In the genomic region with DNA sequence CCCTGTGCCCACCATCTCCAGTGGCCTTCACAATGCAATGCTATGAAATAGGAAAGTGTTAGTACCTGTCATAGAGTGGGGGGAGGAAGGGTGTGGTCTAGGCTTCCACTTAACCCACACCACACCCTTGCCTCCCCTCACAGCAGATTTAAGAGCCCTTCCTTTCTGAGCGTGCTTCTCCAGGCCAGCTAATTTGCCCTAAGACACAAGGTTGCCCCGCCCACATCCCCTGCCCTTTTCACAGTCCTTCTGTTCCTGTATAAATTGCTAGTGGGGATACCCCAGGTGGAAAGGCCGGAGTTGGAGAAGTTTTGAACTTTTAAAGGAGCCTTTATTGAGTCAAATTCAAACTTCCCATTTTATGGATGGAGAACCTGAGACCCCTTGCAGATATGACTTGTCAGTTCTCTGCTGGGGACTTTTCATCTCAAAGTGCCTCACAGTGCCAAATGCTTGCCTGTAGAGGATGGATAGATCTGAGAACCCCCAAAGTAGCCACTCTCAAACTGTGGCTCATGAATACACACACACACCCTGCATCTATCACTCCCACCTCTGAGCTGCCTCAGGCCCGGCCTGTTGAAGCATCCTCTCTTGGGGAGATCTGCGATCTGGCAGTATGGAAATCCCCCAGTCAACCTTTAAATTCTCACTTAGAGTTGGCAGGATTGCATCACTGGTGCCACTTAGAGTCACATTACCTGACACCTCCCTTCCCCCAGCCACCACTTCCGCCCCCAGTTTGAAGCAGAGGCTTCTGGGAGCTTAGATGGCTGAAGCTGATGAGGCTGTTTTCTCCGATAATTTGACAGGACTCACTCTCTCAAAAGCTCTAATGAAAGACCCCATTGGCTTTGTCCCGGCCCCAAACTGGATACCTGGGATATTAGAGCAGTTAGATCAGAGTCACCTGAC, we compare ENCODE assay signal across 9 mouse cellular contexts. TPM values are rescaled to one million over a fixed set of nuclear protein-coding genes. Genes with fewer than 3 reads are reported as not detected.
DNase-seq lines count a peak whose midpoint lies in the region; ATAC-seq and TF ChIP-seq lines count a peak whose summit lies in the region.
"Had no signal": no experiment of that assay in that cellular context is flagged by ENCODE, and none has a peak within 500 bp of the region (broad histone marks: within the 10 kb centered on the region; RNA-seq: fewer than 3 reads in every experiment).

No protein-coding gene starts in this region.

- no peak for ATAC-seq in lung, embryonic 16.5 days (ENCODE audit: low read depth)
- no peak for ATAC-seq in midbrain, embryonic 11.5 days (ENCODE audit: low FRiP score)
- ATAC-seq: intestine, embryonic 15.5 days had no signal

- peak overlapping the region; percentile 83 for H3K4me3 ChIP-seq in bone marrow macrophage, adult 2 months (ENCODE audit: insufficient read depth, low read length)
- H3K4me3 ChIP-seq in lung, embryonic 16.5 days (ENCODE audit: low read length), result 0 out of 2 replicates have a peak overlapping the region, but pooled peaks have one; percentile 8
- H3K4me3 ChIP-seq in midbrain, embryonic 11.5 days (ENCODE audit: low read depth, low read length), result no peak overlapping the region
- H3K4me3 ChIP-seq: intestine, embryonic 15.5 days had no signal

- intact Hi-C loops in heart, postnatal 14 days (cut with DNase I), result no loop called here

- no peak for TF ChIP-seq POLR2A in bone marrow macrophage, adult 2 months (IDR thresholded peaks at IDR 0.05; ENCODE audit: borderline replicate concordance, low read depth, low read length)

- peak; percentile 21 for DNase-seq in heart, adult 8-10 months (ENCODE audit: low spot score)
- no peak for DNase-seq in heart, postnatal 14 days
- peak; percentile 90 to 92 for DNase-seq in spleen, postnatal 36 days (ENCODE audit: low spot score in 2 of 2)
- DNase-seq in cerebellum, adult 11-12 months, result no peak
- no peak for DNase-seq in midbrain, embryonic 11.5 days (ENCODE audit: low spot score, missing footprints)
- no peak for DNase-seq in layer of hippocampus, postnatal 25 days (ENCODE audit: extremely low spot score in 1 of 2, low spot score in 1 of 2)

- H3K27ac ChIP-seq in bone marrow macrophage, adult 2 months (ENCODE audit: insufficient read depth, low read depth, low read length), result peak overlapping the region; percentile 94
- H3K27ac ChIP-seq in lung, embryonic 16.5 days (ENCODE audit: low read length), result no peak overlapping the region
- no peak overlapping the region for H3K27ac ChIP-seq in midbrain, embryonic 11.5 days (ENCODE audit: low read depth, low read length)
- H3K27ac ChIP-seq: intestine, embryonic 15.5 days had no signal

- H3K4me2 ChIP-seq in lung, embryonic 16.5 days (ENCODE audit: low read depth, low read length), result no peak overlapping the region
- no peak overlapping the region for H3K4me2 ChIP-seq in midbrain, embryonic 11.5 days
- H3K4me2 ChIP-seq: intestine, embryonic 15.5 days had no signal

- TF ChIP-seq CTCF in bone marrow macrophage, adult 2 months (IDR thresholded peaks at IDR 0.05; ENCODE audit: low read depth, low read length), result peak; percentile 17; the same call in 1 of the 2 replicates

- H3K4me1 ChIP-seq in bone marrow macrophage, adult 2 months (ENCODE audit: control insufficient read depth, insufficient read depth, low read length), result peaks cover 49% of the 10 kb centered on the region
- H3K4me1 ChIP-seq in lung, embryonic 16.5 days (replicated peaks; ENCODE audit: control insufficient read depth, insufficient read depth, low read length), result no peaks in the 10 kb centered on the region
- H3K4me1 ChIP-seq in midbrain, embryonic 11.5 days (ENCODE audit: control insufficient read depth, insufficient read depth, low read length), result no peaks in the 10 kb centered on the region
- H3K4me1 ChIP-seq: intestine, embryonic 15.5 days had no signal

- H3K9me3 ChIP-seq in lung, embryonic 16.5 days (ENCODE audit: control insufficient read depth, low read length), result no peaks in the 10 kb centered on the region
- no peaks in the 10 kb centered on the region for H3K9me3 ChIP-seq in midbrain, embryonic 11.5 days (ENCODE audit: control insufficient read depth, low read length)
- H3K9me3 ChIP-seq: intestine, embryonic 15.5 days had no signal

- H3K9ac ChIP-seq in lung, embryonic 16.5 days (ENCODE audit: low read length), result no peak overlapping the region
- H3K9ac ChIP-seq in midbrain, embryonic 11.5 days (ENCODE audit: low read length), result no peak overlapping the region
- H3K9ac ChIP-seq: intestine, embryonic 15.5 days had no signal

- no peaks in the 10 kb centered on the region for H3K27me3 ChIP-seq in lung, embryonic 16.5 days (ENCODE audit: control insufficient read depth, insufficient read depth, low read depth, low read length)
- H3K27me3 ChIP-seq in midbrain, embryonic 11.5 days (ENCODE audit: control insufficient read depth, insufficient read depth, low read length), result no peaks in the 10 kb centered on the region
- H3K27me3 ChIP-seq: intestine, embryonic 15.5 days had no signal

- 62% methylated on average over 8 of the region's 8 CpGs for WGBS in lung, embryonic 16.5 days
- WGBS in midbrain, embryonic 11.5 days, result 80% methylated on average over 8 of the region's 8 CpGs

- H3K36me3 ChIP-seq in lung, embryonic 16.5 days (ENCODE audit: control insufficient read depth, insufficient read depth, low read length), result no peaks in the 10 kb centered on the region
- no peaks in the 10 kb centered on the region for H3K36me3 ChIP-seq in midbrain, embryonic 11.5 days (ENCODE audit: control insufficient read depth, insufficient read depth, low read length)
- H3K36me3 ChIP-seq: intestine, embryonic 15.5 days had no signal

RNA-seq across cellular contexts. Expression of a gene that starts 0.9 kb away (rescaled TPM):
- total RNA-seq in heart, adult 8-10 months (2022), result 1 to 10 TPM; 1.3 to 5.2 (median 1.8) TPM
- 1 to 10 TPM; 3.0 to 5.8 TPM for total RNA-seq in heart, postnatal 14 days (2021)
- polyA plus RNA-seq in bone marrow macrophage, adult 2 months (2012; ENCODE audit: insufficient read depth, insufficient read length, missing spikeins), result 95.9 and 104 TPM in 2 replicates
- 1.9 and 2.0 TPM in 2 replicates for polyA plus RNA-seq in lung, embryonic 16.5 days (2015; fragmentation: Nextera tagmentation; extraction: Ambion mirVana)
- 0.79 and 0.94 TPM in 2 replicates for polyA plus RNA-seq in midbrain, embryonic 11.5 days (2014; fragmentation: Nextera tagmentation; extraction: Ambion mirVana)
- total RNA-seq in layer of hippocampus, postnatal 25 days (2021), result 1 to 10 TPM; 2.8 to 3.6 TPM

RNA-seq across cellular contexts. Expression of a gene that starts 50.7 kb away (rescaled TPM):
- under 1 TPM in 3 of 4 experiments, not detected in 1; 0.12 to 0.26 (median 0.22) TPM for total RNA-seq in heart, adult 8-10 months (2022)
- total RNA-seq in heart, postnatal 14 days (2021), result 1 to 10 TPM; 1.1 to 1.7 TPM
- polyA plus RNA-seq in bone marrow macrophage, adult 2 months (2012; ENCODE audit: insufficient read depth, insufficient read length, missing spikeins), result 11.4 and 15.7 TPM in 2 replicates
- polyA plus RNA-seq in lung, embryonic 16.5 days (2015; fragmentation: Nextera tagmentation; extraction: Ambion mirVana), result 21.2 and 22.4 TPM in 2 replicates
- polyA plus RNA-seq in midbrain, embryonic 11.5 days (2014; fragmentation: Nextera tagmentation; extraction: Ambion mirVana), result 30.2 and 30.8 TPM in 2 replicates
- total RNA-seq in layer of hippocampus, postnatal 25 days (2021), result under 1 TPM; 0.52 to 0.57 TPM

Comparison
In these comparisons a context has a peak if more than half of its experiments do, and no peak if none do; other contexts are left out.
1. DNase-seq: peak in heart, adult 8-10 months (single experiment) and spleen, postnatal 36 days (2 of 2); none in heart, postnatal 14 days (0 of 2), cerebellum, adult 11-12 months (single experiment), midbrain, embryonic 11.5 days (single experiment) and layer of hippocampus, postnatal 25 days (0 of 2).